Mouse (Mus musculus): ENCODE results near the gene Aldh1l1.

The Aldh1l1 gene

GRCm38 (mm10) chr6:90486176-90486921 is at the start of gene Aldh1l1:
Gene Aldh1l1, plus strand, starts transcription at chr6:90486427.
- no peak for DNase-seq

DNA sequence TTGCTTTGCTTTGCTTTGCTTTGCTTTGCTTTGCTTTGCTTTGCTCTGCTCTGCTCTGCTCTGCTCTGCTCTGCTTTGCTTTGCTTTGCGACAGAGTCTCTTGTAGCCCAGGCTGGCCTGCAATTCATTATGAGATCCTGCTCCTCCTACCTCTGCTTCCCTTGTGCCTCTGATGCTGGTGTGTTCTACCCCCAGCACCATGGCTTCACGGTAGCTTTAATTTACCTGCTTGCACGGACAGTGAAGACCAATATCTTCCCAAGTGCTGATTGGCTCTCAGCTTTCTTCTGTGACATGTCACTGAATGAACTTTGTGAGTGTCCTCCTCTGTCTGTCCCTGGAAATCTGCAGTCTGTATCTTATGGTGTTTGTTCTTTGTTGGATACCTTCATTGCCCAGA is 49.2 kb upstream of the Aldh1l1 start:
- DNase-seq = no peak

DNA sequence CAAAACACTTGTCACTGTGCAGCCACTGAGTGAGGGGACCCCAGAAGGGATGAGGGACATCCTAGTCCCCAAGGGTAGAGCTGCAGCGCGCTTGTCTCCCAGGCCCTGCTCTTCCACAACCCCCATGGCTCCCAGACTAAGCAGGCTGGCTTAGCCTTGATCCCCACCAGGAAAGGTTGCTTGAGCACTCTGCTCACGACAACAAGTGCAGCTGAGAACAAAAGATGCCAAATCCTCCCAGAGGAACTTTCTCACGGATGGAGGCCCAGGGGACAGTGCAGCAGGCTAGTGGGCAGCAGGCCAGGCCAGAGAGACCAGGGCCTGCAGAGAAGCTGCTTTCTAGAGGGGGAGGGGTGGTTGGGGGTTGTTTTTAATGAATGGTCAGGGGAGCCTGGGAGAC is 39.3 kb upstream of the Aldh1l1 start:
- DNase-seq = no peak

- peak; percentile 88 to 92 for DNase-seq
Measured at GRCm38 (mm10) chr6:90450179-90450578, 36.0 kb upstream of the Aldh1l1 start.

- peak in 1 of 2 experiments; percentile 73 for DNase-seq
Measured at GRCm38 (mm10) chr6:90450697-90451096, 35.5 kb upstream of the Aldh1l1 start.

- DNase-seq = no peak
Measured at GRCm38 (mm10) chr6:90451512-90451911, 34.7 kb upstream of the Aldh1l1 start.

- DNase-seq = no peak
Measured at GRCm38 (mm10) chr6:90452603-90453002, 33.6 kb upstream of the Aldh1l1 start.

DNA sequence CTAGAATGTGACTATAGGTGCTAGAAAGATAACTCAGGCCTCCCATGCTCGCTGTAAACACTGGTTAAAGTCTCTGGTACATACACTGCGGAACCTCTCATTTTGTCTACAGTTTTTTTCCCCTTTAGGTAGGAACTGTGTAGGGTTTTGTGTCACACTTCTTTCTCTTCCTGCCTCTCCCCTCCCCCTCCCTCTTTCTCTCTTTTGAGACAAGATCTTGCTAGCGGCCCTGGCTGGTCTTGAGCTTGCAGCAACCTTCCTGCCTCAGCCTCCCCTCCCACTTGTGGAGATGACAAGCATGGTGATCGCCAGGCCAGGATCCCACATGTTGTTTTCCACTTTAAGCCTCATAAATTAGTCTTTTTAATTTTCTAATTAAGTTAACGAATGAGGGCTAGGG is 32.5 kb upstream of the Aldh1l1 start:
- no peak for DNase-seq

DNA sequence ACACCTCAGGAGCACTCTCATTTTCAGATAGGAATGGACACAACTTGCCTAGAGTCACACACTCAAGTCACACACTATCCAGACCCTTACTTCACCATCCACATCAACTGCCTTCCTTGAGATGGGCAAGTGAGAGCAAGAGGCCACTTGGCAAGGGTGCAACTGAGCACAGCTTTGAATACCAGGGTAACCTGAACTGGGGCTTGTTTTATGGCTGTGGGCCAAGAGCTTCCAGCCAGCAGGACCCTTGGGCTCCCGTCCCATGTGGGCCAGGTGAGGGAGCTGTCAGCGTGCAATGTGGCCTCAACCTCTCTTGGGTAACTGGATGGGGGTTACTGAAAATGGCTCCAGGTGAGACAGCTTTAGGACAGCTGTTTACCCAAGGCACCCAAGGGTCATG is 28.8 kb upstream of the Aldh1l1 start:
- peak in 1 of 2 experiments; percentile 48 for DNase-seq

DNA sequence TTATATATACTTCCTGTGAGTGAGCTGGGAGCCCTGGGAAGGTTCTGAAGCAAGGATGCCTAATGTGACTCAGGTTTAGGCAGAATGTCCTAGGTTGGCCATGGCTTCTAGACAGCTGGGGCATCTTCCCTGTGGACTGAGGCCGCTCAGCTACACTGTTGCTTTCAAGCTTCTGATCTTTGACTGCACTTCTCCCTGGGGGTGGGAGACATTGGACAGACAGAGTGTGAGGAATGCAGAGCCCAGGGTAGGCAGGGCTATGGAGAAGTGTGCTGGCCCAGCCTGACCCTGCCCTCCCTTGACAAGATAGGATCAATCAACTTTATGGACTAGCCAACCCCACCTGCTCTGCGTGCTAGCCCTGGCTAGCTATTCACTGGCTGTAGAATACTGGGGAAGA is 25.0 kb upstream of the Aldh1l1 start:
- no peak for DNase-seq

DNA sequence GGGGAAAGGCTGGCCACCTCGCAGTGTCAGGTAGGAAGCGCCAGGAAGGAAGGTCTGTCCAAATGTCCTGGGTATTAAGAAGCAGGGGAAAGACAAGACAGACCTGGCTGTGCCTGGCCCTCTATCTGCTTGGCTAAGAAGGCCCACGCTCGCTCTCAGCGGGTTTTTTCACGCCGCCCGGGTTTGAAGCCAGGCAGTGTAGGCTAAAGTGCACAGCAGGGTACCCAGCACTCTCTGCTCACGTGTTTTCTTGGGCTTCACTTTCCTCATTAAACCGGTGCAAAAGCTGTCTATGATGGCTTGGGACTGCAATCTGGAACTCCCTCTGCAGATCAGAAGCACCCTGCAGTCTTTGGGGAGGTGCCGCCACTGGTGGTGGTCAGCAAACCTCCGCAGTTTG is 24.5 kb upstream of the Aldh1l1 start:
- DNase-seq = no peak

DNA sequence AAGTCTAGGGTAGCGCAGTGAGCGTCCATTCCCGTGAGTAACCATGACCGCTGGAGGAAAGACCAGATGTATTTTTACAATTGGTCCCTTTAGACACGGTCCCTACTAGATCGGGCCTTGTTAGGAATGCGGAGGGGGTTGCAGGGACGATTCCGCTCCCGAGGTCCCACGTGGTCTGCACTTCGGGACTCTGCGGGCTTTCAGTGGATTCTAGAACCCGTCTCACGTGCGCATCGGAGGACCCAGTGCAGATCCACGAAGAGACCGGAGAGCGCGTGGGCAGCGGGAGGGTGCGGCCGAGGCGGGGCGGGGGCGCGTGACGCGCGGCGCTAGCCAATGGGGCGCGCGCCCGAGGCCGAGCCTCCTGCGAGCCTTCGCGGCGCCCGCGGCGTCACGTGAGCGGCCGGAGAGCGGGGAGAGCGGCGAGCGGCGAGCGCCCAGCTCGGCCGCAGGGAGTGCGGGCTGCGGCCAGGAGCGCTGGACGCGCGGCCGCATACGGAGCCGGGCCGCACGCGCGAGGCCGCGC is 24.0 kb upstream of the Aldh1l1 start, which contains the start of gene Klf15:
TSS of gene Klf15 (plus strand) at position 396 of the 526 bp plus-strand sequence.
- DNase-seq = peak; percentile 83 to 88

- peak in 1 of 2 experiments; percentile 35 for DNase-seq
Measured at GRCm38 (mm10) chr6:90462841-90463227, 23.4 kb upstream of the Aldh1l1 start.

DNA sequence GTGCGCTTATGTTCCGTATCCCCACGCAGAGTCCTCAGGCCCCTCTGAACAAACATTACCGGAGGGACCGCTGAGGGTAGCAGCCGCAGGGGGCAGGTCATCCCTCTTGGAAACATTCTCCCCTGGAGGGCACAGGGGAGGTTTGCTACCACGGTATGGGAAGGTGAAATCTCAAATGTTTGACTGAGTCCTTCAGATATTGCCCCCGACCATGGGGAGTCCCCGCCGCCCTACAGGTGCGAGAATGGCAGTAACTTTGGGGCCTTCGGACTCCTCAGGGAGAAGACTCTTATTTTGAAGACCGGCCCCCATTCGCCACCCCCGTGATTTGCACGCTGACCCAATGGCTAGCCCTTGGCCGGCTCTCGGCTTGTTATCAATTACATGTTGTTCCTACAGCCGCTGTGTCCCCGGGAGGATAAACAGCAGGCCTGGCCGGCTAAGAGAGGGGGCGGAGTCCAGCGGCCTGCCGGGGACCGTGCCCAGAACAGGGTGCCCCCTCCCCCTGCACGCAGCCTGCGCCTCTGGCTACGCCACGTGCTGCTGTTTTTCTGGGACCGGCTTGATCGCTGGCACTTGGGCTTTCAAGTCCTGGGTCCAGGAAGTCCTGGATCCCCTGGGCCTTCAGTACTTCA is 22.9 kb upstream of the Aldh1l1 start:
- peak; percentile 97 to 98 for DNase-seq

DNA sequence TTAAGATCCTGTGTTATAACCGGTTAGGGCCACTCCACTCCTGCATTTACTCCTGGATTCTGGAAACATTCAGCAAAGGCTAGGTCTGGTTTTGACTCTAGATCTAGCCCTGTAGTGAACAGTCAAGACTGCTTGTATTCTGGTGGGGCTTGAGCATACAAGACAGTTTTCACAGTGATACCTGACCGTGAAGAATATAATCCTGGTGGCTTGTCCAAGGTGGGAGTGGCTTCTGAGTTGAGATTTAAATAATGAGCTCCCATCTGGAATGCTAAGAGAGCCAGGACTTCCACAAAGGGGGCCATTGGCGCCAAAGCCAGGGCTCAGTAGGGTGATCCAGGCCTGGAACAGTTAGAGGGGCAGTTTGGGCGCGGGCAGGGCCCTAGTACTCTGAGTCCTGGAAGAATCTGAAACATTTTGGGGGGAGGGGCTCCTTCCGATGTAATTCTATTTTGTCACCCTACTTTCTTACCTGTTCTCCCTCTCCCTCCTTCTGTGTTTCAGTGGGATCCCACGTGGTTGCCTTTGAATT is 22.3 kb upstream of the Aldh1l1 start:
- peak; percentile 19 to 38 for DNase-seq

DNA sequence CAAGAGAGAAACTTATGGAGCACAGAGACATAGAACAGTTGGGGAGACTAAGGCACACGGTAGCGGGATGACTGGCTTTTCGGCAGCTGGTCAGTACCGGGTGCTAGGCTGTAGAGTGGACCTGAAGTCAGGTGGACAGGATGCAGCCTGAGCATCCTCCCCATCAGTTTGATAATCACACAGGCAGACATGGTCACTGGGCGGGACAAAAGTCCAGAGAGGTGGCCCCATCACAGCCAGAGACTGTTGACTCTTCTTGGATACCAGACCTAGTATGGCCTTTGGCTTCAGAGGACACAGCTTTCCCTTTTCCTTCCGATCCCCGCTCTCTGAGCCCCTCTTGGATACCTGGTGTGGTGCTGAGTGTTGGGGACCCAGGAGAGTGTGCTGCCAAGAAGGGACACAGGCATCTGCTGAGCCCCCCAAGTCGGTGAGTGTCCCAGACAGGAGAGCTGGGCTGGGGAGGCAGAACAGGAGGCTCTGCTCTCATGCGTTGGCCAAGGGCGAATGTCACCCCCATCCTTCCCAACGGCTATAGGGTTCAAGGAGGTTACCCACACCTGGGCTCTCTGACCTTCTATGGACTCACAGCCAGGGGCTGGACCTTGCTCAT is 21.1 kb upstream of the Aldh1l1 start:
- no peak for DNase-seq

GRCm38 (mm10) chr6:90466079-90466478 is 20.1 kb upstream of the Aldh1l1 start:
- peak; percentile 86 to 90 for DNase-seq

DNA sequence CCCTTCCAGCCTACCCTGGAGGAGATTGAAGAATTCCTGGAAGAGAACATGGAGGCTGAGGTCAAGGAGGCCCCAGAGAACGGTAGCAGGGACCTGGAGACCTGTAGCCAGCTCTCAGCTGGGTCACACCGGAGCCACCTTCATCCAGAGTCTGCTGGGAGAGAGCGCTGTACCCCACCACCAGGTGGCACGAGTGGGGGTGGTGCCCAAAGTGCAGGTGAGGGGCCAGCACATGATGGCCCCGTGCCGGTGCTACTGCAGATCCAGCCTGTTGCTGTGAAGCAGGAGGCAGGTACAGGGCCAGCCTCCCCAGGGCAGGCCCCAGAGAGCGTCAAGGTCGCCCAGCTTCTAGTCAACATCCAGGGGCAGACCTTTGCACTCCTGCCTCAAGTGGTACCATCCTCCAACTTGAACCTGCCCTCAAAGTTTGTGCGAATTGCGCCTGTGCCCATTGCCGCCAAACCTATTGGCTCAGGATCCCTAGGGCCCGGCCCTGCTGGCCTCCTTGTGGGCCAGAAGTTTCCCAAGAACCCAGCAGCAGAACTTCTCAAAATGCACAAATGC is 19.3 kb upstream of the Aldh1l1 start:
- no peak for DNase-seq

- DNase-seq = no peak
Measured at GRCm38 (mm10) chr6:90468216-90468615, 18.0 kb upstream of the Aldh1l1 start.

GRCm38 (mm10) chr6:90469041-90469440 is 17.2 kb upstream of the Aldh1l1 start:
- DNase-seq = no peak

- DNase-seq = no peak
Measured at GRCm38 (mm10) chr6:90470255-90470654, 16.0 kb upstream of the Aldh1l1 start.

GRCm38 (mm10) chr6:90470947-90471541 is 15.2 kb upstream of the Aldh1l1 start:
- peak; percentile 68 to 82 for DNase-seq

DNA sequence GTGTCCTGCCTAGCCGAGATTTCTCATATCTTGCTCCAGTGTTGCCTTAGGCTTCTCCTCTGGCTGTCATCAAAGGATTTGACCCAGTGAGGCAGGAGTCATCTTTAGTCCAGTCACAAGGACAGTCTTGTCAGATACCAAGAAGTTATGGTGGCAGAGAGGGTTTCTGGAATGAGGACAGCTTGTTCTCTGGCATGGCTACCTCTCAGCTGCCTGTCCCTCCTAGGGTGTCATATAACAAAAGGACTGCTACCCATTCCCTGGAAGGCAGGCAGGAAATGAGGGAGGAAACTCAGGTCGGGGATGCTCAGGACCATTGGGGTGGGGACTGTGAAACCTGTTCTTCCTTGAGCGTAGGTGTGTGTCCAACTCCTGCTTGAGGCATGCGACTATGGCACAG is 14.1 kb upstream of the Aldh1l1 start:
- DNase-seq = no peak

All from lung, adult 18-20 months (tissue).